Mouse (Mus musculus) cerebellum, adult 11 months (tissue): ENCODE data around the gene Plscr2.
A peak's percentile ranks its signal among the peaks of the same experiment; 100 is the strongest.

Experiments used
- DNase-seq: peaks from one replicate; pipeline ENCODE4 v3.0.0; 2022

Gene Plscr2

GRCm38 (mm10) chr9:92275486-92276207 is at the start of gene Plscr2:
Plscr2 (plus strand) TSS chr9:92275602.
- no peak for DNase-seq

- no peak for DNase-seq
These were observed 49.2 kb upstream of the Plscr2 start for GRCm38 (mm10) chr9:92226127-92226655.

- DNase-seq, result no peak
These were observed 48.6 kb upstream of the Plscr2 start for GRCm38 (mm10) chr9:92226795-92227194.

- DNase-seq, result no peak
These were observed 46.3 kb upstream of the Plscr2 start for GRCm38 (mm10) chr9:92228867-92229832.

- DNase-seq, result no peak
These were observed 45.6 kb upstream of the Plscr2 start for GRCm38 (mm10) chr9:92229833-92230205.

GRCm38 (mm10) chr9:92234901-92235458 is 40.4 kb upstream of the Plscr2 start:
- no peak for DNase-seq

GRCm38 (mm10) chr9:92248773-92249446 is 26.5 kb upstream of the Plscr2 start:
- no peak for DNase-seq

- DNase-seq, result no peak
These were observed 26.0 kb upstream of the Plscr2 start, which contains the start of gene Plscr1 for GRCm38 (mm10) chr9:92249447-92249852. Plscr1 (plus strand) TSS chr9:92249750.

GRCm38 (mm10) chr9:92249987-92250772 is 25.2 kb upstream of the Plscr2 start:
- DNase-seq, result peak; percentile 17

- no peak for DNase-seq
These were observed 22.7 kb upstream of the Plscr2 start for GRCm38 (mm10) chr9:92252718-92253117.

GRCm38 (mm10) chr9:92253585-92254321 is 21.6 kb upstream of the Plscr2 start:
- DNase-seq, result no peak

- no peak for DNase-seq
These were observed 14.8 kb upstream of the Plscr2 start for GRCm38 (mm10) chr9:92260481-92261159.

- no peak for DNase-seq
These were observed 9.7 kb upstream of the Plscr2 start for GRCm38 (mm10) chr9:92265719-92266118.

- DNase-seq, result no peak
These were observed 8.7 kb upstream of the Plscr2 start for GRCm38 (mm10) chr9:92266558-92267171.

- no peak for DNase-seq
These were observed 7.7 kb upstream of the Plscr2 start for GRCm38 (mm10) chr9:92267732-92268131.

GRCm38 (mm10) chr9:92269829-92270404 is 5.5 kb upstream of the Plscr2 start:
- DNase-seq, result no peak

- DNase-seq, result peak; percentile 18
These were observed 4.5 kb upstream of the Plscr2 start for GRCm38 (mm10) chr9:92270927-92271326.

- no peak for DNase-seq
These were observed 2.8 kb upstream of the Plscr2 start for GRCm38 (mm10) chr9:92272650-92273049.

- no peak for DNase-seq
These were observed 2.1 kb upstream of the Plscr2 start for GRCm38 (mm10) chr9:92273271-92273670.
